Mouse (Mus musculus): Measurements from ENCODE around the gene Cmip. TPM values are rescaled to one million over a fixed set of nuclear protein-coding genes. Genes with fewer than 3 reads are reported as not detected.

Cmip gene
- 10 to 100 TPM; 17.6 to 22.3 TPM for total RNA-seq (2021)
- long read RNA-seq, experiment 1: 0 reads
- long read RNA-seq, experiment 2, partial matches to known transcripts: 1 of 2 reads
- long read RNA-seq, experiment 2, other reads (novel, unspliced or antisense): 0 of 2 reads

GRCm38 (mm10) chr8:117257029-117257820 lies at the start of gene Cmip:
Gene Cmip (plus strand): TSS chr8:117257064.
- peak; percentile 40 to 65 for DNase-seq

DNA sequence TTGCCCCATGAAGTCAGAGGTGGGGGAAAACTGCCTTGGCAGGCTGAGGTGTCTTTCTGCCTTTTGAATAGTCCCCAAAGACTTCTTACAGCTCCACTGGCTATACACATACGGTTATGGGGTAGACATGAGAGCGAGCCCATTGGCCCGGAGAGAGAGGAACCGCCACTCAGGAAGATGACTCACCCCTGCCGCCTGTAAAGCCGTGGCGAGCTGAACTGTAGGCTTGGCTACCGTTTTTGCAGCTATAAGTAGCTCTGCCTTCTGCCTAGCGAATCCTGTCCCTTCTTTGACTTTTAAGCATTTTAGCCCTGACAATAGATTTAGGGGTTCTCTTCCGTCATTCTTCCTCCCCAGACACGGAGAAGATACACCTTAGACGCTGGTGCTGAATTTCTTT lies 47.7 kb upstream of the Cmip start:
- peak in 1 of 2 experiments; percentile 15 for DNase-seq

DNA sequence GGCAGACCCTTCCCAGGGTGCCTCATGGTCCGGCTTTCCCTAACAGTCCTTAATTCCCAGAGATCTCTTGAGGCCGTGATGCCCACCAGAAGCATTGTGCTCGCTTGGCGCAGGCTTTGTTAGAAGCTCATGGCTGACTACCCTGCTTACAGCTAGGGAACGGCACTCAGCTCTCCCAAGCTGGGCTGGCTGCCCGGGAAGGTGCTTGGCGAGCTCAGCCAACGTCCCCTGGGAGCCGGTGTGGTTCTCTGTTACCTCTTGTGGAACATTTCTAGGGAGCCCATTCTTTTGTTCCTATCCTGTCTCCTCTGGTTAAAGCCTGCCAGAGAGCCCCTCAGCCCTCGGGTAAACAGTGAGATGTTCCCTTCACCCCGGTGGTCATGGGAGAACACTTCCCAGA lies 44.8 kb upstream of the Cmip start:
- peak; percentile 22 to 28 for DNase-seq

GRCm38 (mm10) chr8:117217724-117218123 lies 39.1 kb upstream of the Cmip start:
- no peak for DNase-seq

- no peak for DNase-seq
Measured at GRCm38 (mm10) chr8:117222396-117222795, 34.5 kb upstream of the Cmip start.

GRCm38 (mm10) chr8:117224630-117225029 lies 32.2 kb upstream of the Cmip start:
- peak; percentile 86 to 95 for DNase-seq

DNA sequence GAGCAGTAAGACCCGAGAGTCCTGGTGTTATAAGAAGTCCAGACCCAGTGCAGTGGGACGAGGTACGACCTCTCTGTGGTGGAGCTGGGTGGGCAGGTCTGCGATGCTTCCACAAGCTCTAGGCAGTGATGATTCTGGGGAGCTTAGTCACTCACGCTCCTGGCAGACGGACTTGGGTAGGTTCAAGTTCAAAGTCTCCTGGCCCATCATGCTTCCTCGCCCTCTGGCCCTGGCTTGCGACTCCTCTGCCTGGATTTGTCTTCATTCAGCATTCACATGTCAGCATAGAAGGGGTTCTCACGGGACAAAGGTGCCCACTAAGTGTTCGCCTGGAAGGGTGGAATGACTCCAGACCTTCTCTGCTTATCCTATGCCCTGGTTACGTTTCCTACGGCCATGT lies 30.6 kb upstream of the Cmip start:
- no peak for DNase-seq

- DNase-seq: peak in 1 of 2 experiments; percentile 12
Measured at GRCm38 (mm10) chr8:117227339-117227738, 29.5 kb upstream of the Cmip start.

GRCm38 (mm10) chr8:117233199-117233598 lies 23.7 kb upstream of the Cmip start:
- DNase-seq: no peak

- DNase-seq: no peak
Measured at GRCm38 (mm10) chr8:117236531-117236930, 20.3 kb upstream of the Cmip start.

DNA sequence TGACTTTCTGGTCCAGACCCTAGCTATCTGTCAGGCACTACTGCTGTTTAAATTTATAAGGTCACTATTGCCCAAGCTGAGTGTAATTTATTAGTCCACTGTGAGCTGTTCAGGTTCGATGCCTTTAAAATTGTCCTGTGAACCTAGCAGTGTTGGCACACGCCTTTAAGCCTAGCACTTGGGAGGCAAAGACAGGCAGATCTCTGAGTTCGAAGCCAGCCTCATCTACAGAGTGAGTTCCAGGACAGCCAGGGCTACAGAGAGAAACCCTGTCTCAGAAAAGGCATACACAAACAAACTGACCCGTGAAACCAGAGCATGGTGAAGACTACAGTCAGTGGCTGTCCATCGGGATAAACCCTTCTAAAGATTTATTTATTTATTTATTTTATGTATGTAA lies 16.5 kb upstream of the Cmip start:
- DNase-seq: no peak

DNA sequence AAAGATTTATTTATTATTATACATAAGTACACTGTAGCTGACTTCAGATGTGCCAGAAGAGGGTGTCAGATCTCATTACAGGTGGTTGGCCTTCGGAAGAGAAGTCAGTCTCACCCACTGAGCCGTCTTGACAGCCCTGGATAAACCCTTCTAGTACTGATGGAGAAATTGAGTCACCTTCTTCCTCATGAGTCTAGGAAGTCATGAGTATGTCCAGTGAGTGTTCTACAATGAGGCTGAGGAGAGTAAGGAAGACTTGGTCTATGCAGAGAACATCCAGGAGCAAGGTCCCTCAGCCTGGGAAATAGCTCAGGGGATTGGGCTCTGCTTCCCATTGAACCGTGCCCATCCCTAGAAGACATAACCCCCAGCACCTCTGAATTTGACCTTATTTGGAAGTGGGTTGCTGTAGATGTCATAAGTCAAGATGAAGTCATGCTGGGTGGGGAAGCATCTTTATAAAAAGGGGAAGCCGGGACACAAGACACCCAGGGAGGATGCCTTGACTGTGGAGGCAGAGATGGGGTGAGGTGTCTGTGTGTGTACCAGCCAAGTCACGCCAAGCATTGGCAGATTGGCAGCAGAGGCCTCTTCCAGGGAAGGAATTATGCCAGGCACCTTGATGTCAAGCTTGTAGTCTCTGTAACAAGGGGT lies 15.9 kb upstream of the Cmip start:
- DNase-seq: no peak

GRCm38 (mm10) chr8:117241848-117242247 lies 15.0 kb upstream of the Cmip start:
- DNase-seq: no peak

DNA sequence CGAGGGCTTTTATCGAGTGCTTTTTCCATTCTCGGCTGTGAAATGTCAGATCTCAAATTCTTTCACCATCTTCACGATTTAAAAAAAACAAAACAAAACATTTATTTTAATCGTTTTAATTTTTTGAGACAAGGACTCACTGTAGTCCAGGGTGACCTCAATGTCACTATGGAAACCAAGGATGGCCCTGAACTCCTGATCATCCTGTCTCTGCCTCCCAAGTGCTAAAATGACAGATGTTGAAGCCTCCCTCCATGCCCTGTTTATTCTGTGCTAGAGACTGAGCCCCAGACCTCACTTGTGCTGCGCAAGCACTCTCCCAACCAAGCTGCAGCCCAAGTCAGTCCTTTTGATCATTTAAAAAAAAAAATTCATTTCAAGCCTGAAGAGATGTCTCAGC lies 14.6 kb upstream of the Cmip start:
- no peak for DNase-seq

DNA sequence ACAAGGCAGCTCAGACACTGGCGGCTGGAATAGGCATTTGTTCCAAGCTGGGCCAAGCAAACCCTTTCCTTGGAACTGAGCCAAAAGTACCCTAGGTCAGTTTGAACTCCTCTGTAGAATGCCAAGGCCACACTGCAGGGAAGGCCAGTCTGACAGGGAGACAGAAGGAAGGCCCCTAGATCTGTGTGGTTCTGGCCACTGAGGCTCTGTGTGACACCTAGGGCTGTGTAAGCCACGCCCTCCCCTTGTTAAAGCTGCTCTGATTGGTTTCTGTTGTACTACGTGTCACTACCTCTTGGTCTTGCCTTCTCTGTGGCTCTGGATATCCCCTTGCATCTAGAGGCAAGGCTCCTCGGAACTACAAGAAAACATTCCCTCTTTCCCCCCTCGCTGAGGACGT lies 12.3 kb upstream of the Cmip start:
- DNase-seq: no peak

GRCm38 (mm10) chr8:117248341-117248740 lies 8.5 kb upstream of the Cmip start:
- DNase-seq: no peak

GRCm38 (mm10) chr8:117251086-117251681 lies 5.7 kb upstream of the Cmip start:
- no peak for DNase-seq

DNA sequence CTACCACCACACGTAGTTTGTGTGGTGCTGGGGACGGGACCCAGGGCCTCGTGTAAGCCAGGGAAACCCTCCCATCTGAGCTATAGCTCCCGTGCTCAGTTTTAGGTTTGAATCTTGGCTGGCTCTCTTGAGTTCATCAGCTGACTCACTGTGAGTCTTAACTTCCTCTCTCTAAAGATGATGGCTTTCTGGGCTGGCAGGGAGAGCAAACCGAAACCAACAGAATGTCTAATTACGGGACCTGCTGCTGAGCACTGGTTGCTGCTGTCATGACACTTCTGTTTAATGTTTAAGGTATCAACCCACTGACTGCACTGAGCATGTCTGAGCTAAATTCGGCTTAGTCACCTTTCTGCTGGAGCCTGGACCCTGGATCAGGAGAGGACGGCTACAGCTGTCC lies 4.2 kb upstream of the Cmip start:
- no peak for DNase-seq

- no peak for DNase-seq
Measured at GRCm38 (mm10) chr8:117253390-117254269, 3.2 kb upstream of the Cmip start.

GRCm38 (mm10) chr8:117254496-117254895 lies 2.4 kb upstream of the Cmip start:
- DNase-seq: no peak

DNA sequence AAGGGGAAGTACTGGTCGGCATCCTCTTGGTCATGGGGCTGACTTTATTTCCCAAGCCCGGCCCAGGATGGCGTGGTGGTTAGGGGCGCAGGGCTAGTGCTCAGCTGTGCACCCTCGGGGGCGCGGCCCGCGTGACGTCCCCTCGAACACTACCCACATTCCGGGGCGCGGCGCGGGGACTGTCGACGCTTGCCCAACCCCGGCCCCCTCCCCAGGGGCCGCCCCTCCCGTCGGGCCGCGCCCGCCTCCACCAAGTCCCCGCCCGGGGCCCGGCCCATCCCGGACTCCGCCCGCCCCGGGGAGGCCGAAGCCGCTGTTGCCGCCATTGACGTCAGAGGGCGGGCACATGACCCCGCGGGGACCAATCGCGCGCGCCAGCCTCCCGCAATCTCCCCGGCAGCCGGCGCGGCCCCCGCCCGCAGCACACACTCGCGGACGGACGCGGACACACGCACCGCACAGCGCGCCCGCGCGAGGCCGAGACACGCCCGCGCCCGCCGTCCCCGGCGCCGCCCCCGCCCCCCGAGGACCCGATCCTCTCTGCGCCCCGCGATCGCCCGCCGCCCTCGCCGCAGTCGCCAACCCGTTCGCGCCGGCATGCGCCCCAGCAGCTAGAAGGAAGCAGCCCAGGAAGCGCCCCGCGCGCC lies 449 bp upstream of the Cmip start:
- DNase-seq: peak; percentile 93 to 97

All from heart, adult 18-20 months (tissue).